Mouse (Mus musculus): ENCODE data around the gene Ccdc188.

GRCm38 (mm10) chr16:18179591-18179990 is 38.1 kb upstream of the Ccdc188 start:
- TF ChIP-seq CTCF (IDR thresholded peaks at IDR 0.05; ENCODE audit: low read depth, low read length) (no peak), GATA1 (IDR thresholded peaks at IDR 0.05; ENCODE audit: borderline replicate concordance, low read length) (no peak), TAL1 (conservative IDR thresholded peaks at IDR 0.05; ENCODE audit: low read depth, low read length) (no peak), POLR2AphosphoS5 (IDR thresholded peaks at IDR 0.05; ENCODE audit: insufficient replicate concordance, low read depth, low read length) (no peak)
